Mouse (Mus musculus): ENCODE data around the gene Stard8. TPM values are rescaled to one million over a fixed set of nuclear protein-coding genes. Genes with fewer than 3 reads are reported as not detected.
"Not testable (repeated sequence)": the region's sequence is repeated elsewhere in the genome, so short reads cannot be mapped to it uniquely, and the experiment has no call there.

Gene Stard8
- total RNA-seq (2017): 5.4 and 5.5 TPM in 2 replicates

DNA sequence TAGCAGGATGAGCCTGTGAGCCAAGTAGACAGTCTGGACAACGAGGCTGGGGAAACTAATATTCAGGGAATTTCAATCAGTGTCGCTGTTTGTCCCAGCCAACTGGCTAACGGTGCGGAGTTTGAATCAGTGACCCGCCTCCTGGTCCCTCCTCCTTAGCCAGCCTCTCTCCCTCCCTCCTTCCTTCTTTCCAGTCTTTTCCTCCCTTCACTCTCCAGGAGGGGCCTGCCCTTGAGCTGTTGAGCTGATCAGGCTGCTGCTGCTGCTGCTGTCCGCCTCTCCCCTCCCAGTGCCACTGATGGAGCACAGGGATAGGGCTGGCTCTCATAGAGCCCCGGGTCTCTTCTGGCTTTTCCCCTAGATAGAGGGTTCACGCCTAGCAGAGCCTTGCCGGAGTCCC is at the start of gene Stard8:
Gene Stard8, plus strand, starts transcription at position 203 of the 400 bp plus-strand sequence.
- ATAC-seq (replicated peaks in 1 of 2; ENCODE audit: insufficient read depth in 1 of 2, low FRiP score in 2 of 2, low TSS enrichment in 1 of 2, low read depth in 1 of 2, poor library complexity in 2 of 2, severe bottlenecking in 2 of 2): no peak

DNA sequence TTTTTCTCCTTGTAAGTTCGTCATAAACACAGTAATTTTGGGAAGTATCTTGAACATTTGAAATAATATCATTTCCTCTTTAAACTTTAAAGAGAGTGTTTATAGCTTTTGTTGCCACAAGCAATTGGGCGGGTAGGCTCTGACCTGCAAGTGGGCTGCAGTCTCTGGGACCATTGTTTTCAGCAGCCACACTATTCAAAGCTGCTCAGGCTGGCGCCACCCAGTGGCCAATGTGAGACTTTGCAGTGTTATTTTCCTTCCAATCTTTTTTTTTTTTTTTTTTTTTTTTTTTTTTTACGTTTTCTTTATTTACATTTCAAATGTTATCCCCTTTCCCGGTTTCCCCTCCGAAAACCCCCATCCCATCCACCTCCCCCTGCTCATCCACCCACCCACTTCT is 49.1 kb upstream of the Stard8 start:
- ATAC-seq (replicated peaks in 1 of 2; ENCODE audit: insufficient read depth in 1 of 2, low FRiP score in 2 of 2, low TSS enrichment in 1 of 2, low read depth in 1 of 2, poor library complexity in 2 of 2, severe bottlenecking in 2 of 2): no peak

DNA sequence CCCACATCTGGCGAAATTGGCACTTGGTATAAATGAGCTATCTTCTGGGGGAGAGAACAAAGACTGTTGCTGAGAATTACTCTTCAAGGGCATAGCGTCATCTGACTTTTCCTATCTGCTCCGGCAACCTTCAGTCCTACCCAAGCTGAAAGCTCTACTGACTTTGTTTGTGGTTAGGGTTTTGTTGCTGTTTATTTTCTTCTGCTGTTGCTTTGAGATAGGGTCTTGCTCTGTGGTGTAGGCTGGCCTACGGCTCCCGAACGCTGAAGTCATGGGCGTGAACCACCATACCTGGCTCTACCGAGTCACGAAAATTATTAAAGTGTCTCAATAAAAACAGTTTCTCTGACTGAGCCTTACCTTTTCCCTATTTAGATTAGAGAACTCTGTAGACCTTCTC is 44.8 kb upstream of the Stard8 start:
- ATAC-seq (replicated peaks in 1 of 2; ENCODE audit: insufficient read depth in 1 of 2, low FRiP score in 2 of 2, low TSS enrichment in 1 of 2, low read depth in 1 of 2, poor library complexity in 2 of 2, severe bottlenecking in 2 of 2): peak; percentile 7 to 25; a peak in 1 of 4 replicates

DNA sequence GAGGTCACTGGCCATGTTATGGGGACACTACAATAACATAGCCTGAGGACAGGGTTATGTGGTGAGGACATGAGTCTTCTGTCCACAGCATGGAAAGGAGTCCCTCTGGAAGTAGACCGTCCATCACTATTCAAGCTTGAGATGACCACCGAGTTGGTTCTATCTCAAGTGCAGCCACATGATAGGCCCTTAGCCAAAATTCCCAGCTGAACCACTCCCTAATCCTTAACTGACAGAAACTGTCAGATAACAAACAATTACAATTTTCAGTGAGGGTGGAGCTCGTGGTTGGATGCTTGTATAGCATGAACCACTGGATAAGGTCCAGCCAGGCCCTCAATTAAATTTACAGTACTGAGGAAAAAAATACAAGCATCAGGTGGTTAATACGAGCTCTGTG is 44.0 kb upstream of the Stard8 start:
- ATAC-seq (replicated peaks in 1 of 2; ENCODE audit: insufficient read depth in 1 of 2, low FRiP score in 2 of 2, low TSS enrichment in 1 of 2, low read depth in 1 of 2, poor library complexity in 2 of 2, severe bottlenecking in 2 of 2): no peak

DNA sequence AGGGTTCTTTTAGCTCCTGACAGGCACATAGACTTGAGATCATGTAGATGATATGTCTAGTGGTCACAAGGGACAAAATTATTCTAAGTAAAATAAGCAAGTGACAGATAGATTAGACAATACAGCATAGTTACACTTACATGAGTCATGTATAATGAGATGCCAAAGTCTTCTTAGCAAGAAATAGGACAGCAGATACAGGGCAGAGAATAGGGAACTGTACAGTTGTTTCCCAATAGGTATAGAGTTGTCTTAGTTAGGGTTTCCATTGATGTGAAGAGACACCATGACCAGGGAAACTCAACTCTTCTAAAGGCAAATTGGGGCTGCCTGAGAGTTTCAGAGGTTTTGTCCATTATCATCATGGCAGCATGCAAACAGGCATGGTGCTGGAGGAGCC is 39.3 kb upstream of the Stard8 start:
- ATAC-seq (replicated peaks in 1 of 2; ENCODE audit: insufficient read depth in 1 of 2, low FRiP score in 2 of 2, low TSS enrichment in 1 of 2, low read depth in 1 of 2, poor library complexity in 2 of 2, severe bottlenecking in 2 of 2): no peak

DNA sequence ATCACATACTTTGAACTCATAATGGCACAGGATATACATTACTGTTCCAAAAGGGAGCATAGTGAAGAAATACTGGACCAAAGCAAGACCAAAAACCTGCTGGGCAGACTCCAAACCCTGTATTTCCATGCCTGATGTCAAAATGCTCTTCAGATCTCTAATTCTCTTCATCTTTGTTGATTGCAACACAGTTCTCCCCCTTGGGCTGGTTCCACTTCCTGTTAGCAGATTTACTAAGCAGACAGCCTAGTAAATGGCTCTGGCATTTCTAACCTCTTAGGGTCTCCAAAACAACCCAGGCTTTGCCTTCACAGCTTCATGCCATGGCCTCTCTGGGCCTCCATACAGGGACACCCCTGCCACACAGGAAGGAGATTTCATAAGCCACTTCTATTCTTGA is 38.5 kb upstream of the Stard8 start:
- peak in 1 of 2 experiments; percentile 22; a peak in 1 of 4 replicates for ATAC-seq (replicated peaks in 1 of 2; ENCODE audit: insufficient read depth in 1 of 2, low FRiP score in 2 of 2, low TSS enrichment in 1 of 2, low read depth in 1 of 2, poor library complexity in 2 of 2, severe bottlenecking in 2 of 2)

DNA sequence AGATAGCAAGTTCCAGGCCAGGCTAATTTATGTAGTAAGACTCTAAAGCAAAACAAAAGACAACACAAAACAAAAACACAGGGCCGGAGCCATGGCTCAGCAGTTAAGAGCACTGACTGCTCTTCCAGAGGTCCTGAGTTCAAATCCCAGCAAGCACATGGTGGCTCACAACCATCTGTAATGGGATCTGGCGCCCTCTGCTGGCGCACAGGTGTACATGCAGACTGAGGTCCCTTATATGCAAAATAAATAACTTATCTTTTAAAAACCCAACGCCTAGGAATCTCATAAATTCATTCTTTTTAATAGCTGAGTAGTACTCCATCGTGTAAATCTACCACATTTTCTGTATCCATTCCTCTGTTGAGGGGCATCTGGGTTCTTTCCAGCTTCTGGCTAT is 16.4 kb upstream of the Stard8 start:
- not testable (repeated sequence) for ATAC-seq (replicated peaks in 1 of 2; ENCODE audit: insufficient read depth in 1 of 2, low FRiP score in 2 of 2, low TSS enrichment in 1 of 2, low read depth in 1 of 2, poor library complexity in 2 of 2, severe bottlenecking in 2 of 2)

DNA sequence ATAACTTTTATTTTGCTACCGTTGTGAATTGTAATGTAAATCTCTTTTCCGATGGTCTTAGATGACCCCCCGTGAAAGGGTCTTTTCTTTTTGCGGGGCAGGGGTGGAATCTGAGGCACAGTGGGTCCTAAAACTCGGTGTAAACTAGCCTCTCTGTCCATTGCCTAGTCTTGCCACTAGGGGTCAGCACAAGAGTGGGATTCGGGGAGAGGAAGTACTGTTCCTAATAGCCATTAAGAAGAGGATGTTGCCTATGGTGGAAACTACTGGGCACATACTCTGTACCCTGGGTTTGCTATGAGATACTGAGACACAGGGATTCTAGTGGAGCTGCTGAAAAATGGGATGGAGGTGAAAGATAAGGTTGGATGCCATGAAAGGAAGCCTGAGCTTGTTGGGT is 13.5 kb upstream of the Stard8 start:
- ATAC-seq (replicated peaks in 1 of 2; ENCODE audit: insufficient read depth in 1 of 2, low FRiP score in 2 of 2, low TSS enrichment in 1 of 2, low read depth in 1 of 2, poor library complexity in 2 of 2, severe bottlenecking in 2 of 2): peak; percentile 84 to 92; a peak in 3 of 4 replicates

DNA sequence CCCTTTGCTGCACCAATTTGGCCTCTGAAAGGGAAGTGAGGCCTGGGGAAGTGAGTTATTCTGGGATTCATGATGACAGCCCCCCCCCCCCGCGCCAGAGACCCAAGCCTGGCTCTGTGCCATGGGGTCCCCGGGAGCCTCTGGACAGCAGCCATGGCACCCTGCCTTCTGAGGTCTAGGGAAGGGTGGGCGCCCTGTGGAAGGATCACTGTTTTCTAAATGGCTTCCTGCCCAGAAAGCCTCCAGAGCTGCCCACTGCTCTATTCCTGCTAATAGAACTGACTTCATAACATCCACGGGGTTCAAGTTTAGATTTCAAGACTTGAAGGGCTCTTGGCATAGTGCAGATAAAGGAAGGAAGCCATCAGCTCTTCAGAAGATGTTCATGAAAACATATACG is 983 bp upstream of the Stard8 start:
- no peak for ATAC-seq (replicated peaks in 1 of 2; ENCODE audit: insufficient read depth in 1 of 2, low FRiP score in 2 of 2, low TSS enrichment in 1 of 2, low read depth in 1 of 2, poor library complexity in 2 of 2, severe bottlenecking in 2 of 2)

DNA sequence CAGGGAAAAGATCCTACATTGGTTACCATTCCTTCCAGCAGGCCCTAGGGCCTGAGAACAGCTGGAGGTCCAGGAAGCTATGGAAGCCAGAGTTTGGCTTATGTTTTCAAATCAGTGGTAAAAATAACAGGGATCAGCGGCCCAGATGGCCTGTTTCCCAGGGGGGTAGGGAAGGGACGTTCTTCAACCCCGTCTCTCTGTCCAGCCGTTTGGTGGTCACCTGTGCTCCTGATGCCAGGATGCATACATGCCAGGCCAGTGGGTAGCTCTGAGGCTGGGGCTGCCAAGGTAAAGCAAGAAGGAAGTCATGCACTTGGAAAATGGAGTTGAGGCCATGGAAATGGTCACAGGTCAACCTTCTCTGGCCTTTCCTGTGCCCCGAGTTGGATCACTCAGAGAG is 7.5 kb downstream of the Stard8 start:
- no peak for ATAC-seq (replicated peaks in 1 of 2; ENCODE audit: insufficient read depth in 1 of 2, low FRiP score in 2 of 2, low TSS enrichment in 1 of 2, low read depth in 1 of 2, poor library complexity in 2 of 2, severe bottlenecking in 2 of 2)

DNA sequence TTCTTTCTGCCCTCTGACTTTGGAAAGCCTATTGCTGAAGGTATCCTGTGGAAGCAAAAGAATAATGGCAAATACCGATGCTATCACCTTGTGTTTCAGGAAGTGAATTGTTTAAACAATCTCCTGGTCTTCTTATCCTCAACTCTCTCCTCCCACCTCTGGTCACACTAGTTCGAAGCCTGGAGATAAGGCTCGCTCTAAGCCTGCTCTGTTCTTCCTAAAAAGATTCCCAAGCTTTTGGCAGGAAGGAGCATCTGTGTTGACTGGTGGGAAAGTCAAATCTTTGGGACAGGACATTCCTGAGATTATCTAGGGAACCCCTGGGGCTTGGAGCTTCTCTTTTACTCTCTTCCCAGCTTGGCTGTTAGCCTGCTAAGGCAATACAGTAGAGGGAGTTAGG is 8.2 kb downstream of the Stard8 start:
- ATAC-seq (replicated peaks in 1 of 2; ENCODE audit: insufficient read depth in 1 of 2, low FRiP score in 2 of 2, low TSS enrichment in 1 of 2, low read depth in 1 of 2, poor library complexity in 2 of 2, severe bottlenecking in 2 of 2): no peak

DNA sequence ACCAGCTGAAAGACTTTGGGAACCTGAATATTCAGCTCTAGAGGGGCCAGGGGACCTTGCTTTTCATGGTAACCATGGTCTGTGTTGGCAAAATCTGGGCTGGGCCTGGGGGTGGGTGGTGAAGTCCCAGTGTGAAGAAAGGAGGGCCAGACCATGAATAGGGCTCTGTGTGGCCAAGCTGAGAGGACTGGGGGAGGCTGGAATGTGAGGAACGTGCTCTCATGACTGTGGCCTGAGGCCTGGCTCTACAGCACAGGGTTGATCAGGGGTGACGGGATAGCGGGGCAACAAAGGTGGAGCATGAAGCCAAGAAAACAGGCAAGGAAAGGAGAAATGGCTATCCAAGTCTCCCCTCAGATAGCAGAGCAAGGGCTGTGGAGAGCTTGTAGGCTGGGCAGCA is 9.4 kb downstream of the Stard8 start:
- no peak for ATAC-seq (replicated peaks in 1 of 2; ENCODE audit: insufficient read depth in 1 of 2, low FRiP score in 2 of 2, low TSS enrichment in 1 of 2, low read depth in 1 of 2, poor library complexity in 2 of 2, severe bottlenecking in 2 of 2)

DNA sequence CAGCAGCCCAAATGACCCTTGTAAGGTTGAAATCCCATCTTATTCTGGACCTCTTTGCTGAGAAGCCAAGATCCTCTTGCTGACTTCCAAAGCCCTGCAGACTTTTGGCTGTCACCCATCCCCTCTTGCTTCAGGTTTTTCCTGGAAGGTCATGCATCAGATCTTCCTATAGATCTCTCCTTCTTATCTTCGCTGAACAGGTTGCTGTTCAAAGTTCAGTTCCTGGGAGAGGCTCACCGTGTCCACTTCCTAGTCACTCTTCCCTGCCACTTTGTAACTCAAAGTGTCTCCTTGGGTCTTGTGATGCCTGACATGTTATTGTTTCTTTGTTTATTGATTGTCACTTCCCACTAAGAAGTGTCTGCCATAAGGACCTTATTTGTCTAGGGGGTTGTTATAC is 12.7 kb downstream of the Stard8 start:
- no peak for ATAC-seq (replicated peaks in 1 of 2; ENCODE audit: insufficient read depth in 1 of 2, low FRiP score in 2 of 2, low TSS enrichment in 1 of 2, low read depth in 1 of 2, poor library complexity in 2 of 2, severe bottlenecking in 2 of 2)

DNA sequence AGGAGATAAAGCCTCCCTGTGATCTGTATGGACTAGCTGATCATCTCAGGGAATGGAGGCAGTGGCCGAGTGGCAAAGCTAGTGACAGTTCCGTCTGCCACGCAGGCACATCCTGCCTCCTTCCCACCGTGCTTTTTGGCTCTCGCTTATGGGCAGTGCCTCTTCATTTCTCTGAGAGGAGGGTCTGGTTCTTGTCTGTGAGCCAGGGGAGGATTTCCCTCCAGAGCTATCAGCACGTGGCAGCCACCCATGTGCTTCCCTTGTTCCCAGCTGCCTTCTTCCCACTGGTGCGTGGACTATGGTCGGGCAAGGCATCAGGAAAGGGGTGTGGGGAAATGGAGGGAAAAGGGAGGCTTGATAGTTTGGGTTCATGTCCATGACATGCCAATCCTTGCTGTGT is 13.9 kb downstream of the Stard8 start:
- no peak for ATAC-seq (replicated peaks in 1 of 2; ENCODE audit: insufficient read depth in 1 of 2, low FRiP score in 2 of 2, low TSS enrichment in 1 of 2, low read depth in 1 of 2, poor library complexity in 2 of 2, severe bottlenecking in 2 of 2)

DNA sequence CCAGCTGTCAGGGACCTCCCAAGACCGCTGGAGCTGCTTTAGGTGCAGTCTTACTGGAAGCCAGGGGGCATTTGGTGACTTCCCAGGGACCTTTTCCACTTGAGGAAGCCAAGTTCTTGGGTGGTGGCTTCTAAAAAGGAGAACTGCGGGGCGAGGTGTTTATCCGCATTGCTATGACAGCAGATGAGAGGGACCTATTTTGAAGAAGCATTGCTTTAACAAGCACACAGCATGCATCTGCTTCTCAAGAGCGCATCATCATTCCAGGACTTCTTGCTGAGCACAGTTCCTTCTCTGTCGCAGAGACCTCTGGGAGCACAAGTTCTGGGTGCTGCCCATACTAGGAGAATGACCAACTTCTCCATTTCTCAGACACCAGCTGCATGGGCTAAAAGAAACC is 14.8 kb downstream of the Stard8 start:
- peak; percentile 51 to 65 for ATAC-seq (replicated peaks in 1 of 2; ENCODE audit: insufficient read depth in 1 of 2, low FRiP score in 2 of 2, low TSS enrichment in 1 of 2, low read depth in 1 of 2, poor library complexity in 2 of 2, severe bottlenecking in 2 of 2)

DNA sequence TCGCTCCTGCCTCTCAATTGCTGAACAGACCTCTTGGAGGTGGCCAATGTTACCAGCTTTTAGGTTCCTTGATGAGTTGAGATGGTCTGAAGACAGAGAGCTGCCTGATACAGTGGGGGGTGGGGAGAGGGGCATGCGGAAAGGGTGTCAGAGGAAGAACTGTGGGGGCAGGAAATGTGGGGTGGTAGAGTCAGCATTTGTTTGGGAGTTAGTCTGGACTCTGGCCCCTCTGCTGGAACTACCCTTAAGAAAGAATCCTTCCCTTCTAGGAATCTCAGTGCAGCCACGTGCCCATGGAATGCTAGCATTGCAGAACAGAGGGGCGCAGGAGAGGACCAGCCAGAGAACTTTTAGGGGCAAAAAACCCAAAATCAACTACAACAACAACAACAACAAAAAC is 16.3 kb downstream of the Stard8 start:
- no peak for ATAC-seq (replicated peaks in 1 of 2; ENCODE audit: insufficient read depth in 1 of 2, low FRiP score in 2 of 2, low TSS enrichment in 1 of 2, low read depth in 1 of 2, poor library complexity in 2 of 2, severe bottlenecking in 2 of 2)

DNA sequence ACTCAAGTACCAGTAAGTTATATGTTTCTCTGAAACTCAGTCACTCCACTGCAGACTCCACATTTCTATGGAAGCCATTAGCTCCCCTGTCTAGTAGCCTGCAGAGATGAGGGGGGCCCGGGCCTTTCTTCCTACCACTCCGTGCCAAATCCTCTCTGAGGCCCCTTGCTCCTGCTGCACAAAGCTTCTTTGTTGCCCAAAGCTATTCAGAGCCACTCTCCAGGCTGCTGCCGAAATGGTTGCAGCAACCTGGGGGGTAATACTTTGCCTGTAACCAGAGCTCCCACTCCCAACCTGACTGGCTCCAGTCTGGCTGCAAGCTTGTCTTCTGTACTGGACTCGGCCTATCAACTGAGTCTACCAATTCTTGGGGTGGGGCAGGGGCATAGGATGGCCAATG is 17.2 kb downstream of the Stard8 start:
- no peak for ATAC-seq (replicated peaks in 1 of 2; ENCODE audit: insufficient read depth in 1 of 2, low FRiP score in 2 of 2, low TSS enrichment in 1 of 2, low read depth in 1 of 2, poor library complexity in 2 of 2, severe bottlenecking in 2 of 2)

DNA sequence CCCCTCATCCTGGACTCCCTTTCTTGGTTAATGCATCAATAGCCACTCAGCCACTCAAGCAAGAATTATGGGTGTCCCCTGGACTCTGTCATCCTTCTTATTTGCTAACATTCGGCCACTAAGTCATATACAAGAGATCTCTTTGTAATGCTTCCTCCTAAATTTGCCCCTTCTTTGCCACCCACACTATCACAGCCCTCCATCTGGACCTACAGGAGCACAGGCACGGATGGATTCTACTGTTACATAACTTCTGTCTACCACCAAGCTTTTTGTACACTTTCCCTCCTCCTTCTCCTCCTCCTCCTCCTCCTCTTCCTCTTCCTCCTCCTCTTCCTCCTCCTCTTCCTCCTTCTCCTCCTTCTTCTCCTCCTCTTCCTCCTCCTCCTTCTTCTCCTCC is 18.5 kb downstream of the Stard8 start:
- ATAC-seq (replicated peaks in 1 of 2; ENCODE audit: insufficient read depth in 1 of 2, low FRiP score in 2 of 2, low TSS enrichment in 1 of 2, low read depth in 1 of 2, poor library complexity in 2 of 2, severe bottlenecking in 2 of 2): no peak

DNA sequence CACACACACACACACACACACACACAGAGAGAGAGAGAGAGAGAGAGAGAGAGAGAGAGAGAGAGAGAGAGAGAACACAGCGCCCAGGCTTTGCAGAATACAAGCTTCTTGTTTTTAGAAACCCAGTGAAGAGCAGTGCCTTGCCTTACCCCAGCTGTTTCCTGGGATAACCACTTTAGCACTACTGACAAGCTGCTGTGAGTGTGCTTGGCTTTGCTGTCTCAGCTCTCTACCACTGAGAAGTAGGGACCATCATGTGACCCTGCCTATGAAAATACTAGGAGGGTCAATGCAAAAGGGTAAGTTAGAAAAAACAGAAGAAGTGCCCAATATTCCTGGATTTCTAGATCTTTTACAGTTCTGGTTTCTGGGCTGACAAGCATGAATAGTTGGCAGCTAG is 20.9 kb downstream of the Stard8 start:
- ATAC-seq (replicated peaks in 1 of 2; ENCODE audit: insufficient read depth in 1 of 2, low FRiP score in 2 of 2, low TSS enrichment in 1 of 2, low read depth in 1 of 2, poor library complexity in 2 of 2, severe bottlenecking in 2 of 2): peak in 1 of 2 experiments; percentile 12; a peak in 1 of 4 replicates

DNA sequence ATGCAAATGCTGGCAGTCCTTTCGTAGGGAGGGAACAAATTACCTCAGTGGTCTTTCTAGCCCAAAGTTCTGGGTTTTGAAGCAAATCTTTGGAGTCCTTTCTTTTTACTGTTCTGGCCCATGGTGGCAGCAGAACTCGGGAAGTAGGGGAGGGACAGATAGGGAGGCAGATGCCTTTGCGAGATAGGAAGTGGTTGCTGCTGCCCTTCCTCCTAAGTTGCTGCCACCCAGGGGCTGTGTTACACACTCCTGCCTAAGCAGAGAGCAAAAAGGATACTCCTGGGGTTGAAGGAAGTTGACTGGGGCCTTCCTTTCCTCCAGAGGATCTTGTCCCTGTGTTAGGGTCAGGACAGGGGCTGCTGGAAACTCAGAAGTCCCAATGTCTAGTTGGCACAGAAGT is 32.4 kb downstream of the Stard8 start:
- ATAC-seq (replicated peaks in 1 of 2; ENCODE audit: insufficient read depth in 1 of 2, low FRiP score in 2 of 2, low TSS enrichment in 1 of 2, low read depth in 1 of 2, poor library complexity in 2 of 2, severe bottlenecking in 2 of 2): peak; percentile 46 to 68; a peak in 3 of 4 replicates

Data from hematopoietic stem cell, adult 5-6 weeks (primary cell).